In genomic region chr13:18840366-18840765, GRCm38 (mm10) we compare ENCODE assay signal across 16 mouse cellular contexts.
"Had no signal": no experiment of that assay in that cellular context is flagged by ENCODE, and none has a peak within 500 bp of the region (broad histone marks: within the 10 kb centered on the region; RNA-seq: fewer than 3 reads in every experiment).

No protein-coding gene starts in this region.

- H3K27me3 ChIP-seq: lung, embryonic 15.5 days; megakaryocyte, embryonic 14.5 days; midbrain, embryonic 12.5 days; midbrain, embryonic 15.5 days; neural tube, embryonic 12.5 days had no signal

- H3K4me1 ChIP-seq: lung, embryonic 15.5 days; megakaryocyte, embryonic 14.5 days; midbrain, embryonic 12.5 days; midbrain, embryonic 15.5 days; neural tube, embryonic 12.5 days had no signal

- ATAC-seq: lung, postnatal 0 days; midbrain, embryonic 15.5 days had no signal

- H3K4me3 ChIP-seq: lung, embryonic 15.5 days; megakaryocyte, embryonic 14.5 days; midbrain, embryonic 12.5 days; midbrain, embryonic 15.5 days; neural tube, embryonic 12.5 days had no signal

- DNase-seq: lung, adult 2 months; lung, postnatal 14 days; lung, postnatal 36 days; right cerebral cortex, postnatal 14 days; spleen, adult 18-20 months; thymus, adult 18-20 months; thymus, postnatal 14 days; thymus, postnatal 36 days had no signal

- H3K36me3 ChIP-seq: lung, embryonic 15.5 days; neural tube, embryonic 12.5 days had no signal

- H3K4me2 ChIP-seq: lung, embryonic 15.5 days; midbrain, embryonic 12.5 days; midbrain, embryonic 15.5 days; neural tube, embryonic 12.5 days had no signal

- H3K9ac ChIP-seq: liver, embryonic 14.5 days; lung, embryonic 15.5 days; midbrain, embryonic 12.5 days; midbrain, embryonic 15.5 days; neural tube, embryonic 12.5 days had no signal

- H3K9me3 ChIP-seq: lung, embryonic 15.5 days; megakaryocyte, embryonic 14.5 days; midbrain, embryonic 12.5 days; midbrain, embryonic 15.5 days; neural tube, embryonic 12.5 days had no signal

- H3K27ac ChIP-seq: liver, embryonic 14.5 days; lung, embryonic 15.5 days; macrophage; midbrain, embryonic 12.5 days; midbrain, embryonic 15.5 days; neural tube, embryonic 12.5 days had no signal
